Comparison of ENCODE assay signal across 8 mouse cellular contexts in the genomic region with DNA sequence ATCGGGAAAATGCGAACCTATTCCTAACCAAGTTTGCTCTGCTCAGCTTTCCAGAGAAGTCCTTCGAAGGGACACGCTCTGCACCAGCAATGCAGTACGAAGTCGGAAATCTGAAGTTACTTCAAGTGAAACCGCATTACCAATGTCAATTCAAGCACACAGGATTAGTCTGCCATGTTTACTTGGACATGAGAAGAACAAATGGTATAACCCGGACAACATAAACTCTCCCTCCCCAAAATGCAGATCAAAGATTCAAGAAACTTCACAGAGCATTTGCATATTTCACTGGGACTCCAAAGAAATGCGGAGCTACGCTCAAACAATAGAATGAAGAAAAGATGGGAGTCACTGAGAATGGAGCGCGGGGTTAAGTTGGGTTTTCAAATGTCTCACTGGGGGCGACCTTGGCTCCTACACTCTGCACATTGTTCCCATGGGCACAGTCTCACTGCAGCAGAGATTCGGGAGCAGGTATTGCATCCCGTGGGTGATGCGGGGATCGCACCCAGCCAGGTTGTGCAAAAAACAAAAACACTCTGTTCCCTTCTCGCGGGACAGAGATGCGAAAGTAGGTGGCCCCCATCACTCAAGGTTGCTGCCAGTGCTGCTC. TPM values are rescaled to one million over a fixed set of nuclear protein-coding genes. Genes with fewer than 3 reads are reported as not detected.
DNase-seq lines count a peak whose midpoint lies in the region; ATAC-seq and TF ChIP-seq lines count a peak whose summit lies in the region.

No protein-coding gene starts in this region.

- H3K36me3 ChIP-seq in erythroblast, embryonic 14.5 days (ENCODE audit: control insufficient read depth), result peaks cover 16% of the 10 kb centered on the region
- H3K36me3 ChIP-seq in heart, postnatal 0 days (replicated peaks; ENCODE audit: control insufficient read depth, insufficient read depth, low read length), result peaks cover 2% of the 10 kb centered on the region; the same call in 1 of the 2 replicates
- H3K36me3 ChIP-seq in stomach, embryonic 15.5 days, result peaks cover 2% of the 10 kb centered on the region

- peak overlapping the region; percentile 100 for H3K27ac ChIP-seq in heart, postnatal 0 days (ENCODE audit: low read depth)
- peak overlapping the region; percentile 99 for H3K27ac ChIP-seq in left cerebral cortex, adult 2 months
- H3K27ac ChIP-seq in stomach, embryonic 15.5 days, result peak overlapping the region; percentile 99

- no peak for TF ChIP-seq CTCF in heart, postnatal 0 days (IDR thresholded peaks at IDR 0.05; ENCODE audit: low read depth)
- TF ChIP-seq CTCF in left cerebral cortex, adult 2 months (IDR thresholded peaks at IDR 0.05), result no peak; the same call in 1 of the 2 replicates

- no peak for ATAC-seq in erythroblast, adult 5-6 weeks (replicated peaks; ENCODE audit: low FRiP score, poor library complexity, severe bottlenecking)
- ATAC-seq in heart, postnatal 0 days (ENCODE audit: insufficient read depth, low read depth), result peak; percentile 3; the same call in 1 of the 2 replicates
- ATAC-seq in megakaryocyte-erythroid progenitor cell, adult 5-6 weeks (replicated peaks; ENCODE audit: low FRiP score, low TSS enrichment, poor library complexity, severe bottlenecking), result peak; percentile 34
- ATAC-seq in stomach, embryonic 15.5 days (ENCODE audit: insufficient read depth, low FRiP score, low read depth), result no peak

- DNase-seq in MN1 (ENCODE audit: low spot score), result peak; percentile 50
- peak; percentile 24 for DNase-seq in embryo, embryonic 11.5 days (ENCODE audit: low read depth, low spot score)
- DNase-seq in heart, postnatal 0 days (ENCODE audit: low spot score), result peak; percentile 21
- peak; percentile 26 to 32 for DNase-seq in left cerebral cortex, adult 2 months (ENCODE audit: extremely low spot score in 1 of 2, low spot score in 2 of 2)

- peaks cover 38% of the 10 kb centered on the region for H3K27me3 ChIP-seq in erythroblast, embryonic 14.5 days (ENCODE audit: control insufficient read depth)
- H3K27me3 ChIP-seq in heart, postnatal 0 days (ENCODE audit: control insufficient read depth, insufficient read depth, low read length), result no peaks in the 10 kb centered on the region
- no peaks in the 10 kb centered on the region for H3K27me3 ChIP-seq in stomach, embryonic 15.5 days (replicated peaks)

- H3K9me3 ChIP-seq in erythroblast, embryonic 14.5 days (ENCODE audit: control insufficient read depth, low read length), result no peaks in the 10 kb centered on the region
- H3K9me3 ChIP-seq in heart, postnatal 0 days (replicated peaks; ENCODE audit: control insufficient read depth, low read length), result no peaks in the 10 kb centered on the region
- H3K9me3 ChIP-seq in stomach, embryonic 15.5 days, result no peaks in the 10 kb centered on the region

- intact Hi-C loops in left cerebral cortex, adult 2 months (cut with DNase I), result loop anchor here (5.0 kb wide), 1 partner anchor 379 kb away; no protein-coding TSS in a partner anchor

- H3K4me2 ChIP-seq in heart, postnatal 0 days (ENCODE audit: low read depth, low read length), result peak overlapping the region; percentile 85
- peak overlapping the region; percentile 83 for H3K4me2 ChIP-seq in stomach, embryonic 15.5 days

- peak overlapping the region; percentile 92 for H3K4me3 ChIP-seq in erythroblast, embryonic 14.5 days (replicated peaks)
- H3K4me3 ChIP-seq in heart, postnatal 0 days (ENCODE audit: low read depth, low read length), result peak overlapping the region; percentile 97
- H3K4me3 ChIP-seq in left cerebral cortex, adult 2 months, result peak overlapping the region; percentile 87
- H3K4me3 ChIP-seq in stomach, embryonic 15.5 days (replicated peaks), result peak overlapping the region; percentile 97

- 3% methylated on average over 20 of the region's 20 CpGs for WGBS in heart, postnatal 0 days
- WGBS in stomach, embryonic 15.5 days, result 1% methylated on average over 20 of the region's 20 CpGs

- no peak for TF ChIP-seq EP300 in heart, postnatal 0 days (IDR thresholded peaks at IDR 0.05; ENCODE audit: low read depth)

- H3K9ac ChIP-seq in heart, postnatal 0 days (replicated peaks; ENCODE audit: low read depth, low read length), result peak overlapping the region; percentile 99
- H3K9ac ChIP-seq in stomach, embryonic 15.5 days, result peak overlapping the region; percentile 99

- H3K4me1 ChIP-seq in erythroblast, embryonic 14.5 days (ENCODE audit: control insufficient read depth), result peaks cover 29% of the 10 kb centered on the region
- peaks cover 11% of the 10 kb centered on the region; the same call in 1 of the 2 replicates for H3K4me1 ChIP-seq in heart, postnatal 0 days (ENCODE audit: control insufficient read depth, insufficient read depth)
- peaks cover 5% of the 10 kb centered on the region; the same call in 1 of the 2 replicates for H3K4me1 ChIP-seq in stomach, embryonic 15.5 days

RNA-seq across cellular contexts. Expression of gene Sephs1, which starts 0.5 kb away (rescaled TPM):
- 0.55 and 0.81 TPM in 2 replicates for polyA plus RNA-seq in erythroblast, embryonic 14.5 days (2012)
- 4.4 and 9.4 TPM in 2 replicates for total RNA-seq in erythroblast, adult 5-6 weeks (2015; ENCODE audit: low replicate concordance)
- total RNA-seq in erythroblast, adult 5-6 weeks (2017; ENCODE audit: low replicate concordance), result 11.8 and 12.8 TPM in 2 replicates
- total RNA-seq in heart, postnatal 0 days (2014; rRNA removed; ENCODE audit: low replicate concordance), result 30.7 and 43.8 TPM in 2 replicates
- 20.9 TPM in 2 replicates for polyA plus RNA-seq in heart, postnatal 0 days (2015; fragmentation: Nextera tagmentation; extraction: Ambion mirVana)
- 10 to 100 TPM; 19.0 to 19.9 TPM for total RNA-seq in left cerebral cortex, adult 2 months (2021)
- 35.1 and 35.5 TPM in 2 replicates for total RNA-seq in megakaryocyte-erythroid progenitor cell, adult 5-6 weeks (2014; fragmentation: Nextera tagmentation)
- total RNA-seq in megakaryocyte-erythroid progenitor cell, adult 5-6 weeks (2017), result 38.0 and 38.4 TPM in 2 replicates
- 59.8 and 61.2 TPM in 2 replicates for polyA plus RNA-seq in stomach, embryonic 15.5 days (2015; fragmentation: Nextera tagmentation; extraction: Ambion mirVana)

RNA-seq across cellular contexts. Expression of gene Phyh, which starts 38.0 kb away (rescaled TPM):
- polyA plus RNA-seq in erythroblast, embryonic 14.5 days (2012), result 0.03 and 0.13 TPM in 2 replicates
- total RNA-seq in erythroblast, adult 5-6 weeks (2015; ENCODE audit: low replicate concordance), result 28.0 and 31.1 TPM in 2 replicates
- total RNA-seq in erythroblast, adult 5-6 weeks (2017; ENCODE audit: low replicate concordance), result 7.5 and 14.3 TPM in 2 replicates
- 226 and 257 TPM in 2 replicates for total RNA-seq in heart, postnatal 0 days (2014; rRNA removed; ENCODE audit: low replicate concordance)
- 443 and 451 TPM in 2 replicates for polyA plus RNA-seq in heart, postnatal 0 days (2015; fragmentation: Nextera tagmentation; extraction: Ambion mirVana)
- total RNA-seq in left cerebral cortex, adult 2 months (2021), result 100 to 1,000 TPM in 1 of 2 experiments, 10 to 100 TPM in 1; 97.0 to 103 TPM
- total RNA-seq in megakaryocyte-erythroid progenitor cell, adult 5-6 weeks (2014; fragmentation: Nextera tagmentation), result 19.3 and 20.2 TPM in 2 replicates
- total RNA-seq in megakaryocyte-erythroid progenitor cell, adult 5-6 weeks (2017), result 7.8 and 8.6 TPM in 2 replicates
- 68.4 and 69.4 TPM in 2 replicates for polyA plus RNA-seq in stomach, embryonic 15.5 days (2015; fragmentation: Nextera tagmentation; extraction: Ambion mirVana)

Comparison
In these comparisons a context has a peak if more than half of its experiments do, and no peak if none do; other contexts are left out.
1. ATAC-seq: peak in heart, postnatal 0 days (single experiment) and megakaryocyte-erythroid progenitor cell, adult 5-6 weeks (single experiment); none in erythroblast, adult 5-6 weeks (single experiment) and stomach, embryonic 15.5 days (single experiment).
2. Peak in every context shown above with its lines, with median percentiles within 50 percentile points of each other: H3K4me3 ChIP-seq, DNase-seq and H3K27ac ChIP-seq.